In genomic region chr5:25499423-25500398, GRCm38 (mm10) we compare ENCODE assay signal across 7 mouse cellular contexts. TPM values are rescaled to one million over a fixed set of nuclear protein-coding genes. Genes with fewer than 3 reads are reported as not detected.
DNase-seq lines count a peak whose midpoint lies in the region; ATAC-seq and TF ChIP-seq lines count a peak whose summit lies in the region.

No protein-coding gene starts in this region.

- H3K4me2 ChIP-seq in embryonic facial prominence, embryonic 11.5 days (ENCODE audit: low read depth, low read length), result peak overlapping the region; percentile 78
- peak overlapping the region; percentile 68 for H3K4me2 ChIP-seq in limb, embryonic 12.5 days
- peak overlapping the region; percentile 64 for H3K4me2 ChIP-seq in midbrain, embryonic 15.5 days

- TF ChIP-seq POLR2A in kidney, adult 2 months (IDR thresholded peaks at IDR 0.05; ENCODE audit: low read depth, low read length), result no peak
- peak; percentile 25; the same call in 1 of the 2 replicates for TF ChIP-seq POLR2A in spleen, adult 2 months (IDR thresholded peaks at IDR 0.05; ENCODE audit: low read depth, low read length)

- no peaks in the 10 kb centered on the region for H3K4me1 ChIP-seq in embryonic facial prominence, embryonic 11.5 days (ENCODE audit: control insufficient read depth, insufficient read depth, low read length)
- H3K4me1 ChIP-seq in kidney, adult 2 months (ENCODE audit: control insufficient read depth, insufficient read depth, low read length), result peaks cover 3% of the 10 kb centered on the region; the same call in 1 of the 2 replicates
- peaks cover 18% of the 10 kb centered on the region for H3K4me1 ChIP-seq in limb, embryonic 12.5 days (replicated peaks)
- peaks cover 19% of the 10 kb centered on the region for H3K4me1 ChIP-seq in midbrain, embryonic 15.5 days
- H3K4me1 ChIP-seq in spleen, adult 2 months (ENCODE audit: control insufficient read depth, insufficient read depth, insufficient read length), result peaks cover 5% of the 10 kb centered on the region

- no peaks in the 10 kb centered on the region for H3K36me3 ChIP-seq in embryonic facial prominence, embryonic 11.5 days (replicated peaks; ENCODE audit: control insufficient read depth, insufficient read depth, low read depth, low read length)
- H3K36me3 ChIP-seq in kidney, adult 2 months (ENCODE audit: control insufficient read depth, insufficient read depth, low read length), result no peaks in the 10 kb centered on the region
- no peaks in the 10 kb centered on the region for H3K36me3 ChIP-seq in limb, embryonic 12.5 days
- no peaks in the 10 kb centered on the region for H3K36me3 ChIP-seq in midbrain, embryonic 15.5 days (replicated peaks)
- H3K36me3 ChIP-seq in spleen, adult 2 months (ENCODE audit: control insufficient read depth, insufficient read depth, low read length), result no peaks in the 10 kb centered on the region

- no peak for TF ChIP-seq CTCF in kidney, adult 2 months (conservative IDR thresholded peaks at IDR 0.05; ENCODE audit: insufficient read depth, insufficient read length, low read depth, low read length)
- TF ChIP-seq CTCF in spleen, adult 2 months (IDR thresholded peaks at IDR 0.05; ENCODE audit: extremely low read depth, insufficient read depth, insufficient read length, insufficient replicate concordance), result no peak

- WGBS in embryonic facial prominence, embryonic 11.5 days, result 0% methylated on average over 70 of the region's 90 CpGs
- under 1% methylated on average over 89 of the region's 90 CpGs for WGBS in kidney, adult 2 months
- under 1% methylated on average over 86 of the region's 90 CpGs for WGBS in limb, embryonic 12.5 days
- under 1% methylated on average over 83 of the region's 90 CpGs for WGBS in midbrain, embryonic 15.5 days
- WGBS in spleen, adult 2 months, result under 1% methylated on average over 88 of the region's 90 CpGs

- peak; percentile 88 for ATAC-seq in embryonic facial prominence, embryonic 11.5 days (replicated peaks; ENCODE audit: insufficient number of reproducible peaks, low FRiP score, low TSS enrichment, low read depth)
- ATAC-seq in limb, embryonic 12.5 days (ENCODE audit: insufficient number of reproducible peaks, insufficient read depth, low FRiP score, low TSS enrichment, low read depth), result peak; percentile 71
- peak; percentile 92 for ATAC-seq in midbrain, embryonic 15.5 days (replicated peaks)

- no peaks in the 10 kb centered on the region for H3K9me3 ChIP-seq in embryonic facial prominence, embryonic 11.5 days (replicated peaks; ENCODE audit: control insufficient read depth, low read length)
- no peaks in the 10 kb centered on the region for H3K9me3 ChIP-seq in limb, embryonic 12.5 days
- H3K9me3 ChIP-seq in midbrain, embryonic 15.5 days, result no peaks in the 10 kb centered on the region

- peak overlapping the region; percentile 74 for H3K9ac ChIP-seq in embryonic facial prominence, embryonic 11.5 days (replicated peaks; ENCODE audit: low read length)
- H3K9ac ChIP-seq in limb, embryonic 12.5 days (replicated peaks), result peak overlapping the region; percentile 72
- H3K9ac ChIP-seq in midbrain, embryonic 15.5 days, result peak overlapping the region; percentile 85

- H3K4me3 ChIP-seq in embryonic facial prominence, embryonic 11.5 days (ENCODE audit: low read depth, low read length), result peak overlapping the region; percentile 93
- peak overlapping the region; percentile 90 for H3K4me3 ChIP-seq in kidney, adult 2 months (ENCODE audit: insufficient read depth, low read depth, low read length)
- H3K4me3 ChIP-seq in limb, embryonic 12.5 days (replicated peaks), result peak overlapping the region; percentile 91
- peak overlapping the region; percentile 70 for H3K4me3 ChIP-seq in midbrain, embryonic 15.5 days
- H3K4me3 ChIP-seq in spleen, adult 2 months (ENCODE audit: extremely low read depth, insufficient read depth, insufficient read length), result peak overlapping the region; percentile 73

- DNase-seq in adrenal gland, postnatal 14 days, result peak; percentile 99
- peak; percentile 96 for DNase-seq in embryonic facial prominence, embryonic 11.5 days (ENCODE audit: low spot score)
- DNase-seq in heart, adult 11 months, result peak; percentile 100
- peak; percentile 98 for DNase-seq in kidney, adult 2 months
- peak; percentile 87 to 95 for DNase-seq in spleen, adult 2 months (ENCODE audit: low read depth in 1 of 2, low spot score in 2 of 2)

- H3K27me3 ChIP-seq in embryonic facial prominence, embryonic 11.5 days (ENCODE audit: control insufficient read depth, insufficient read depth, low read length), result no peaks in the 10 kb centered on the region
- no peaks in the 10 kb centered on the region; the same call in 1 of the 2 replicates for H3K27me3 ChIP-seq in kidney, adult 2 months (replicated peaks; ENCODE audit: control insufficient read depth, insufficient read depth, low read length)
- no peaks in the 10 kb centered on the region; the same call in 1 of the 2 replicates for H3K27me3 ChIP-seq in limb, embryonic 12.5 days
- H3K27me3 ChIP-seq in midbrain, embryonic 15.5 days (replicated peaks), result no peaks in the 10 kb centered on the region
- H3K27me3 ChIP-seq in spleen, adult 2 months (ENCODE audit: control insufficient read depth, insufficient read depth, low read length), result no peaks in the 10 kb centered on the region

- peak overlapping the region; percentile 97 for H3K27ac ChIP-seq in embryonic facial prominence, embryonic 11.5 days (replicated peaks; ENCODE audit: low read depth, low read length)
- H3K27ac ChIP-seq in kidney, adult 2 months (ENCODE audit: insufficient read depth, low read depth, low read length), result peak overlapping the region; percentile 99
- H3K27ac ChIP-seq in limb, embryonic 12.5 days, result peak overlapping the region; percentile 98
- peak overlapping the region; percentile 100 for H3K27ac ChIP-seq in midbrain, embryonic 15.5 days
- peak overlapping the region; percentile 98 for H3K27ac ChIP-seq in spleen, adult 2 months (ENCODE audit: insufficient read depth, low read length)

RNA-seq across cellular contexts. Expression of gene Kmt2c, which starts 1.1 kb away (rescaled TPM):
- 54.3 and 55.9 TPM in 2 replicates for total RNA-seq in adrenal gland, postnatal 14 days (2021)
- polyA plus RNA-seq in embryonic facial prominence, embryonic 11.5 days (2014; fragmentation: Nextera tagmentation; extraction: Ambion mirVana), result 14.0 and 15.8 TPM in 2 replicates
- polyA plus RNA-seq in kidney, adult 2 months (2012; rRNA removed), result 11.8 and 12.3 TPM in 2 replicates
- polyA plus RNA-seq in limb, embryonic 12.5 days (2016; fragmentation: Nextera tagmentation; extraction: Ambion mirVana), result 16.8 and 16.9 TPM in 2 replicates
- 20.4 and 20.8 TPM in 2 replicates for polyA plus RNA-seq in midbrain, embryonic 15.5 days (2015; fragmentation: Nextera tagmentation; extraction: Ambion mirVana)
- 18.9 and 19.2 TPM in 2 replicates for polyA plus RNA-seq in spleen, adult 2 months (2012; rRNA removed)

RNA-seq across cellular contexts. Expression of gene Cct8l1, which starts 16.2 kb away (rescaled TPM):
- total RNA-seq in adrenal gland, postnatal 14 days (2021), result not detected in 2 replicates
- not detected in 2 replicates for polyA plus RNA-seq in embryonic facial prominence, embryonic 11.5 days (2014; fragmentation: Nextera tagmentation; extraction: Ambion mirVana)
- polyA plus RNA-seq in kidney, adult 2 months (2012; rRNA removed), result 0.03 and 0.07 TPM in 2 replicates
- not detected in 2 replicates for polyA plus RNA-seq in limb, embryonic 12.5 days (2016; fragmentation: Nextera tagmentation; extraction: Ambion mirVana)
- polyA plus RNA-seq in midbrain, embryonic 15.5 days (2015; fragmentation: Nextera tagmentation; extraction: Ambion mirVana), result not detected in 2 replicates
- polyA plus RNA-seq in spleen, adult 2 months (2012; rRNA removed), result not detected in 2 replicates

Comparison
In these comparisons a context has a peak if more than half of its experiments do, and no peak if none do; other contexts are left out.
1. Peak in every context shown above with its lines: DNase-seq, ATAC-seq, H3K4me3 ChIP-seq and H3K27ac ChIP-seq.